Mouse (Mus musculus) kidney, postnatal 0 days (tissue): ENCODE data around the gene Timm29. TPM values are rescaled to one million over a fixed set of nuclear protein-coding genes. Genes with fewer than 3 reads are reported as not detected.

ENCODE experiments used
- ATAC-seq: fragments of 200-750 bp; cut with Nextera tagmentation; replicated peaks from 2 replicates; pipeline ENCODE4 v1.8.0; 2017; ENCODE audit warnings: low read depth, moderate number of reproducible peaks, moderate TSS enrichment, moderate library complexity; ENCODE audit not compliant: low FRiP score
- DNase-seq: peaks from one replicate; pipeline ENCODE4 v3.0.0-alpha.2; 2016; ENCODE audit warnings: low spot score
- H3K27ac ChIP-seq: fragments of 300-500 bp; sonication (generic); 2 replicates; pipeline ENCODE4 v1.5.1; 2014; ENCODE audit warnings: mild to moderate bottlenecking
- H3K27me3 ChIP-seq: fragments of 300-500 bp; sonication (generic); 2 replicates; pipeline ENCODE4 v1.6.1; 2014; ENCODE audit warnings: low read length, mixed read lengths; ENCODE audit not compliant: insufficient read depth
- H3K36me3 ChIP-seq: fragments of 300-500 bp; sonication (generic); 2 replicates; pipeline ENCODE4 v1.6.1; 2014; ENCODE audit warnings: low read length, mixed read lengths; ENCODE audit not compliant: insufficient read depth
- H3K4me1 ChIP-seq: fragments of 300-500 bp; sonication (generic); replicated peaks from 2 replicates; pipeline ENCODE4 v1.6.1; 2014; ENCODE audit warnings: antibody characterized with exemption, low read length, mixed read lengths; ENCODE audit not compliant: insufficient read depth
- H3K4me2 ChIP-seq: fragments of 300-500 bp; sonication (generic); 2 replicates; pipeline ENCODE4 v1.6.1; 2014; ENCODE audit warnings: mild to moderate bottlenecking, low read length, moderate library complexity, mixed read lengths
- H3K4me3 ChIP-seq: fragments of 300-500 bp; sonication (generic); replicated peaks from 2 replicates; pipeline ENCODE4 v1.5.1; 2014; ENCODE audit warnings: low read depth, low read length
- H3K9ac ChIP-seq: fragments of 300-500 bp; sonication (generic); 2 replicates; pipeline ENCODE4 v1.6.1; 2014; ENCODE audit warnings: low read depth, low read length
- H3K9me3 ChIP-seq: fragments of 300-500 bp; sonication (generic); replicated peaks from 2 replicates; pipeline ENCODE4 v1.6.1; 2016; ENCODE audit warnings: low read length, inconsistent platforms, mixed read lengths
- CTCF ChIP-seq: IDR thresholded peaks from 2 replicates; pipeline ENCODE4 v1.5.1; 2016; ENCODE audit warnings: antibody characterized with exemption, low read depth, mild to moderate bottlenecking, moderate library complexity
- WGBS: fragments of 180-500 bp; shearing (Covaris S2); extraction: QIAGEN DNeasy Blood & Tissue Kit; methylation state at CpG from one replicate; pipeline ENCODE4 v1.1.7; 2014; 5-methylcytosine and 5-hydroxymethylcytosine counted together
- polyA plus RNA-seq: library from polyadenylated mRNA; unstranded; fragments of >200 nt; fragmentation: Nextera tagmentation; extraction: Ambion mirVana; gene quantifications from 2 replicates; pipeline ENCODE4 v1.2.1, GENCODE M21; 2015

Timm29 gene
- polyA plus RNA-seq, 1 experiment from 2014 or later = 29.2 TPM

DNA sequence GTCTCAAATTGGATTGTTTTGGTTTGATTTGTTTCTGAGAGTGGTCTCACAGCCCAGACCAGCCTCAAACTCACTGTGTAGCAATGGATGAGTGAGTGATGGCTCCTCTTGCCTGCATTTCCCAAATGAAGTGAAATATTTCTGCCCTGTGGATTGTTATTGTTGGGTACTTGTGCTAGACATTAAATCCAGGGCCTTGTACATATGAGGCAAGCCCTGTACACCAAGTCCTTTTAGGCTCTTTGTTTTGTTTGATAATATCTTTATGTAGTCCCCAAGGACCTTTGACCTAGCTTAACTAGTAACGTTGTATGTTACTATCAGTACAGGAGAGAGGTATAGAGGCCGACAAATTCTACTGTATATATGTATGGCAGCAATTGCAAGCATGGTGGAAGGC lies 2.3 kb downstream of the Timm29 start:
- 75% methylated on average over 2 of the region's 2 CpGs for WGBS
- H3K4me1 ChIP-seq = peaks cover 17% of the 10 kb centered on the region
- no peak overlapping the region for H3K4me2 ChIP-seq
- H3K36me3 ChIP-seq = peaks cover 3% of the 10 kb centered on the region; the same call in 1 of the 2 replicates
- no peaks in the 10 kb centered on the region for H3K9me3 ChIP-seq
- ATAC-seq (no peak), DNase-seq (no peak)
- H3K27me3 ChIP-seq = no peaks in the 10 kb centered on the region
- H3K4me3 ChIP-seq = no peak overlapping the region
- H3K27ac ChIP-seq = no peak overlapping the region
- TF ChIP-seq CTCF = no peak
- H3K9ac ChIP-seq = no peak overlapping the region

DNA sequence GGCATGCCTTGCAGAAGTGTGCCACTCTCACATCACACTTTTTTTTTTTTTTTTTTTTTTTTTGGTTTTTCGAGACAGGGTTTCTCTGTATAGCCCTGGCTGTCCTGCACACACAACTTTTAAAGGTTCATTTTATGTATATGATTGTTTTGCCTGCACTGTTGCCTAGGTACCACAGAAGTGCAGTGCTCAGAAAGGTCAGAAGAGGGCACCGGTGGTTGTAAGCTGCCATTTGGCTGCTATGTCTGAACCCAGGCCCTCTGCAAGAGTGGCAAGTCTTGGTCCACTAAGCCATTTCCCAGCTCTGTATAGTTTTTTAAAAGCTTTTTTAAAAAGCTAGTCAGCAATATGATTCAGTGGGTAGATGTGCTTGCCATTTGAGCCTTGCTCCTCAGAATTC lies 5.7 kb downstream of the Timm29 start:
- ATAC-seq (no peak), DNase-seq (peak; percentile 34)
- Histone ChIP-seq H3K9me3 (no peaks in the 10 kb centered on the region), H3K4me3 (no peak overlapping the region), H3K27me3 (no peaks in the 10 kb centered on the region), H3K9ac (no peak overlapping the region), H3K36me3 (no peaks in the 10 kb centered on the region), H3K4me1 (peaks cover 10% of the 10 kb centered on the region; the same call in 1 of the 2 replicates), H3K27ac (no peak overlapping the region), H3K4me2 (no peak overlapping the region)
- peak; percentile 32; the same call in 1 of the 2 replicates for TF ChIP-seq CTCF
- WGBS = 43% methylated on average over 2 of the region's 2 CpGs

DNA sequence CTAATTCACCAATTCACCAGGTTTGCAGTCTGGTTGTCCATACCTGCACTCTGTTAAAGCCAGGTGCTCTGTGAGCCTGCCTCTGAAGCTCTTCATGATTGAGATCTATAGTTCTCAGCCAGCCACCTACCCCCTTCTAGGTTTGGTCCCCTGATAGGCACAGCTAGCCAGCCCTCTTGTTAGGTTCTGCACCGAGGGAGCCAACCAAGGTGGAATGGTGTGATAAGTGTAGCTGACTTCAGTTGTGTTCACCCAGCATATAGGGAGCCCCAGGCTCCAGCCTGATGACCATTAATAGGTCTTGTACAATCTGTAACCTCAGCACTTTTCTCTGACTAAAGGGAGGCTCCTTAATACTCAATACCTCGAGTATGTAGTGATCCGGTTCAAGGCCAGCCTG lies 7.7 kb downstream of the Timm29 start:
- no peaks in the 10 kb centered on the region for H3K4me1 ChIP-seq
- 71% methylated on average over 3 of the region's 3 CpGs for WGBS
- no peak for ATAC-seq

DNA sequence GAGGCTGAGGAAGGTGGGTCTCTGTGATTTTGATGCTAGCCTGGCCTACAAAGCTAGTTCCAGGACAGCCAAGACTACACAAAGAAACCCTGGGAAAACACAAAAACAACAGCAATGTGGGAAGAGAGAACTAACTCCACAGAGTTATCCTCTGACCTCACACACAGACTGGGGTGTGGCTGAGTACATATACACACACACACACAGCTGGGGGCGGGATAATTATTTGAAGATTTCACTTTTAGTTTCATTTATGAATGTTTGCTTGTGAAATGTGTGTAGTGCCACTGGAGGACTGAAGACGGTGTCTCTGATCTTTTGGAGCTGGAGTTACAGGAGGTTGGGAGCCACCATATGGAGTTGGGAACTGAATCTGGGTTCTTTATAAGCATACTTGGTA lies 8.6 kb downstream of the Timm29 start:
- Histone ChIP-seq H3K36me3 (no peaks in the 10 kb centered on the region), H3K4me2 (no peak overlapping the region), H3K4me3 (no peak overlapping the region), H3K4me1 (no peaks in the 10 kb centered on the region), H3K9ac (no peak overlapping the region), H3K9me3 (no peaks in the 10 kb centered on the region), H3K27ac (no peak overlapping the region), H3K27me3 (no peaks in the 10 kb centered on the region)
- 89% methylated on average over 2 of the region's 2 CpGs for WGBS
- DNase-seq (no peak), ATAC-seq (no peak)
- no peak for TF ChIP-seq CTCF

More for the DNA sequence above, 7.7 kb downstream of the Timm29 start:
- no peak overlapping the region for H3K27ac ChIP-seq
- no peak overlapping the region for H3K4me2 ChIP-seq
- no peak for DNase-seq
- TF ChIP-seq CTCF = no peak
- H3K9ac ChIP-seq = no peak overlapping the region
- no peaks in the 10 kb centered on the region for H3K9me3 ChIP-seq
- no peak overlapping the region for H3K4me3 ChIP-seq
- no peaks in the 10 kb centered on the region for H3K27me3 ChIP-seq
- no peaks in the 10 kb centered on the region for H3K36me3 ChIP-seq

DNA sequence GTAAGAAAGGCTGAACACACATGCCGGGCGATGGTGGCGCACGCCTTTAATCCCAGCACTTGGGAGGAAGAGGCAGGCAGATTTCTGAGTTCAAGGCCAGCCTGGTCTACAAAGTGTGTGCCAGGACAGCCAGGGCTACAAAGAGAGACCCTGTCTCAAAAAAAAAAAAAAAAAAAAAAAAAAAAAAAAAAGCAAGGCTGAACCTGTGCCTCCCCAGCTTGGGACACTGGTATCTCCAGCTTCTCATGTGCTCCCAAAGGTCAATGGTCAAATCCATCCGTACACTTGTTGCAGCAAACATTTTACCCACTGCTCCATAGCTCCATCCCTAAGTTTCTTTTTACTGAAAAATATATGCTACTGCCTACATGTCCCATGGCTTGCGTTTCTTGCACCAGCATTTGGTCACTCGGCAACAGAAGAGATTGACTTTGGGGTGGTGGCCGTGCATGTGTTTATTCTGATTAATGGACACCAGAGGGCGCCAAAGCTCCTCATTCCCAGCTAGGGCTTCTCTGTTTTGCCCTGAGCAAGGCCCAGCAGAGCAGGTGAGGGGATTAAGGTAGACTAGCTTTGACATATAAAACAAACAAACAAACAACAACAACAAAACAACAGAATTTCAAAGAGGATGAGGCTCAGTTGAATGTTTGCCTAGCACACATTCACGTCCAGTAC lies 9.3 kb downstream of the Timm29 start:
- TF ChIP-seq CTCF = peak; percentile 94
- Histone ChIP-seq H3K27me3 (no peaks in the 10 kb centered on the region), H3K9me3 (no peaks in the 10 kb centered on the region), H3K4me2 (no peak overlapping the region), H3K36me3 (no peaks in the 10 kb centered on the region), H3K4me3 (no peak overlapping the region), H3K9ac (no peak overlapping the region), H3K4me1 (no peaks in the 10 kb centered on the region), H3K27ac (no peak overlapping the region)
- 47% methylated on average over 10 of the region's 10 CpGs for WGBS
- DNase-seq (peak; percentile 90), ATAC-seq (0 out of 2 replicates have a peak, but pooled peaks have one; percentile 44)

DNA sequence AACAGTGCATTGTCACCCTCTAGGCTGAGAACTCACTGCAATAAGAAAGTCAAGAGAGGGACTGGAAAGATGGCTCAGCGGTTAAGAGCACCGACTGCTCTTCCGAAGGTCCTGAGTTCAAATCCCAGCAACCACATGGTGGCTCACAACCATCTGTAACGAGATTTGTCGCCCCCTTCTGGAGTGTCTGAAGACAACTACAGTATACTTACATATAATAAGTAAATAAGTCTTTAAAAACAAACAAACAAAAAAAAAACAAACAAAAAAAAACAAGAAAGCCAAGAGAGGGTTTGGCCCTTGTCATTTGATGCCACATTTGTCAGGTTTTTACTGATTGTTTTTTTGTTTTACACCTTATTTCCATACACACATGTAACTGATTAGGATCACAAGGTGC lies 11.6 kb downstream of the Timm29 start:
- H3K4me2 ChIP-seq = no peak overlapping the region
- H3K4me1 ChIP-seq = no peaks in the 10 kb centered on the region
- no peak overlapping the region for H3K9ac ChIP-seq
- H3K27ac ChIP-seq = no peak overlapping the region
- H3K27me3 ChIP-seq = no peaks in the 10 kb centered on the region
- no peaks in the 10 kb centered on the region for H3K9me3 ChIP-seq
- H3K4me3 ChIP-seq = no peak overlapping the region
- 71% methylated on average over 5 of the region's 5 CpGs for WGBS
- H3K36me3 ChIP-seq = no peaks in the 10 kb centered on the region
- ATAC-seq (no peak), DNase-seq (no peak)
- peak; percentile 28; the same call in 1 of the 2 replicates for TF ChIP-seq CTCF
